Mouse (Mus musculus) small intestine, adult 2 months (tissue): ENCODE data around the gene Lsamp. TPM values are rescaled to one million over a fixed set of nuclear protein-coding genes. Genes with fewer than 3 reads are reported as not detected.

Experiments used
- H3K27ac ChIP-seq: fragments of 200-500 bp; 2 replicates; pipeline ENCODE4 v1.5.1; 2012; ENCODE audit warnings: low read depth, low read length, control low read depth, inconsistent platforms; ENCODE audit not compliant: insufficient read depth
- H3K27me3 ChIP-seq: fragments of 200-500 bp; 2 replicates; pipeline ENCODE4 v1.6.1; 2012; ENCODE audit warnings: mild to moderate bottlenecking, moderate library complexity, low read length, inconsistent platforms; ENCODE audit not compliant: control insufficient read depth, insufficient read depth
- H3K36me3 ChIP-seq: fragments of 200-500 bp; 2 replicates; pipeline ENCODE4 v1.6.1; 2012; ENCODE audit warnings: mild to moderate bottlenecking, low read length, control low read depth, inconsistent platforms; ENCODE audit not compliant: control insufficient read depth, insufficient read depth
- H3K4me1 ChIP-seq: fragments of 200-500 bp; 2 replicates; pipeline ENCODE4 v1.6.1; 2012; ENCODE audit warnings: low read length, inconsistent platforms, mixed read lengths; ENCODE audit not compliant: control insufficient read depth, insufficient read depth, insufficient read length
- H3K4me3 ChIP-seq: fragments of 200-500 bp; 2 replicates; pipeline ENCODE4 v1.5.1; 2012; ENCODE audit warnings: low read depth, mild to moderate bottlenecking, control low read depth, inconsistent platforms, low read length, moderate library complexity
- CTCF ChIP-seq: fragments of 200-500 bp; IDR thresholded peaks from 2 replicates; pipeline ENCODE4 v1.5.1; 2012; ENCODE audit warnings: low read depth, mild to moderate bottlenecking, control low read depth, inconsistent platforms, low read length, moderate library complexity, mixed read lengths; ENCODE audit not compliant: insufficient replicate concordance, insufficient read length; ENCODE audit errors: extremely low read depth
- POLR2A ChIP-seq: fragments of 200-500 bp; IDR thresholded peaks from 2 replicates; pipeline ENCODE4 v1.6.1; 2012; ENCODE audit warnings: low read depth, mild to moderate bottlenecking, control low read depth, inconsistent platforms, low read length, moderate library complexity
- WGBS: fragments of 180-500 bp; shearing (Covaris S2); methylation state at CpG from one replicate; pipeline ENCODE4 v1.1.7; 2018; 5-methylcytosine and 5-hydroxymethylcytosine counted together
- polyA plus RNA-seq: library from polyadenylated mRNA; depleted of rRNA; stranded (reverse); fragments of >200 nt; gene quantifications from 2 replicates; pipeline ENCODE4 v1.2.3, GENCODE M21; 2012

Lsamp gene
- polyA plus RNA-seq, 1 experiment = 0.08 TPM

- Histone ChIP-seq H3K27me3 (no peaks in the 10 kb centered on the region), H3K4me1 (no peaks in the 10 kb centered on the region), H3K4me3 (no peak overlapping the region), H3K36me3 (no peaks in the 10 kb centered on the region), H3K27ac (no peak overlapping the region)
- no peak for TF ChIP-seq CTCF
- TF ChIP-seq POLR2A = no peak
- 50% methylated on average over 6 of the region's 6 CpGs for WGBS
Observed at GRCm38 (mm10) chr16:41917057-41917821, 1933.1 kb downstream of the Lsamp start.

- Histone ChIP-seq H3K4me3 (no peak overlapping the region), H3K36me3 (no peaks in the 10 kb centered on the region), H3K27me3 (no peaks in the 10 kb centered on the region), H3K27ac (no peak overlapping the region), H3K4me1 (no peaks in the 10 kb centered on the region)
- 86% methylated on average over 4 of the region's 4 CpGs for WGBS
- TF ChIP-seq POLR2A (no peak), CTCF (no peak)
Observed at GRCm38 (mm10) chr16:41929546-41929945, 1945.4 kb downstream of the Lsamp start.

- no peak for TF ChIP-seq CTCF
- TF ChIP-seq POLR2A = no peak
- 70% methylated on average over 2 of the region's 2 CpGs for WGBS
- Histone ChIP-seq H3K4me1 (no peaks in the 10 kb centered on the region), H3K27me3 (no peaks in the 10 kb centered on the region), H3K36me3 (no peaks in the 10 kb centered on the region), H3K27ac (no peak overlapping the region), H3K4me3 (no peak overlapping the region)
Observed at GRCm38 (mm10) chr16:41935701-41936100, 1951.5 kb downstream of the Lsamp start.

GRCm38 (mm10) chr16:41936908-41937595, 1952.9 kb downstream of the Lsamp start:
- no peak overlapping the region for H3K27ac ChIP-seq
- H3K27me3 ChIP-seq = no peaks in the 10 kb centered on the region
- TF ChIP-seq CTCF (no peak), POLR2A (no peak)
- no peaks in the 10 kb centered on the region for H3K4me1 ChIP-seq
- H3K4me3 ChIP-seq = no peak overlapping the region
- WGBS = 61% methylated on average over 3 of the region's 3 CpGs
- H3K36me3 ChIP-seq = no peaks in the 10 kb centered on the region

GRCm38 (mm10) chr16:41937596-41937990, 1953.4 kb downstream of the Lsamp start:
- no peak overlapping the region for H3K27ac ChIP-seq
- H3K27me3 ChIP-seq = no peaks in the 10 kb centered on the region
- 89% methylated on average over 1 of the region's 1 CpGs for WGBS
- TF ChIP-seq CTCF = no peak
- TF ChIP-seq POLR2A = no peak
- H3K4me3 ChIP-seq = no peak overlapping the region
- H3K36me3 ChIP-seq = no peaks in the 10 kb centered on the region
- no peaks in the 10 kb centered on the region for H3K4me1 ChIP-seq

GRCm38 (mm10) chr16:41938258-41938657, 1954.1 kb downstream of the Lsamp start:
- TF ChIP-seq CTCF (no peak), POLR2A (no peak)

GRCm38 (mm10) chr16:41941591-41942315, 1957.6 kb downstream of the Lsamp start:
- H3K27ac ChIP-seq = no peak overlapping the region
- H3K4me1 ChIP-seq = no peaks in the 10 kb centered on the region
- TF ChIP-seq POLR2A (no peak), CTCF (no peak)
- H3K27me3 ChIP-seq = no peaks in the 10 kb centered on the region
- no peaks in the 10 kb centered on the region for H3K36me3 ChIP-seq
- WGBS = 77% methylated on average over 7 of the region's 7 CpGs
- H3K4me3 ChIP-seq = no peak overlapping the region

More at GRCm38 (mm10) chr16:41938258-41938657, 1954.1 kb downstream of the Lsamp start:
- Histone ChIP-seq H3K27ac (no peak overlapping the region), H3K4me3 (no peak overlapping the region), H3K36me3 (no peaks in the 10 kb centered on the region), H3K4me1 (no peaks in the 10 kb centered on the region), H3K27me3 (no peaks in the 10 kb centered on the region)
- 87% methylated on average over 5 of the region's 5 CpGs for WGBS
